Mouse (Mus musculus): ENCODE measurements around the gene Tex29. TPM values are rescaled to one million over a fixed set of nuclear protein-coding genes. Genes with fewer than 3 reads are reported as not detected.

Tex29 gene
- total and polyA plus RNA-seq, 3 experiments: not detected

- no peak for DNase-seq (ENCODE audit: low read depth, low spot score)
- no peaks in the 10 kb centered on the region for H3K79me2 ChIP-seq (ENCODE audit: control insufficient read depth, insufficient read depth, low read length, poor library complexity)
- no peaks in the 10 kb centered on the region for H3K27me3 ChIP-seq (ENCODE audit: control insufficient read depth in 1 of 2, insufficient read depth in 2 of 2, low read length in 2 of 2)
- H3K27ac ChIP-seq (ENCODE audit: control insufficient read depth, low read depth, low read length): no peak overlapping the region
- no peaks in the 10 kb centered on the region for H3K36me3 ChIP-seq (ENCODE audit: control insufficient read depth in 1 of 2, insufficient read depth in 2 of 2, low read length in 2 of 2)
- H3K9me3 ChIP-seq (replicated peaks; ENCODE audit: insufficient read depth, low read length): no peaks in the 10 kb centered on the region
- no peak overlapping the region for H3K9ac ChIP-seq (ENCODE audit: control insufficient read depth, low read depth, low read length, poor library complexity, severe bottlenecking)
- TF ChIP-seq POLR2A (IDR thresholded peaks at IDR 0.05; ENCODE audit: control insufficient read depth in 1 of 2, insufficient read depth in 1 of 2, low read depth in 1 of 2, low read length in 2 of 2, poor library complexity in 1 of 2): no peak
- no peak for TF ChIP-seq MYB (IDR thresholded peaks at IDR 0.05; ENCODE audit: low read depth, low read length)
- TF ChIP-seq MEF2A (IDR thresholded peaks at IDR 0.05; ENCODE audit: extremely low read depth, insufficient replicate concordance, low read depth, low read length, poor library complexity, severe bottlenecking): no peak
- TF ChIP-seq TAL1 (IDR thresholded peaks at IDR 0.05; ENCODE audit: low read length): no peak
- TF ChIP-seq ZNF384 (IDR thresholded peaks at IDR 0.05; ENCODE audit: low read depth, low read length): no peak
- TF ChIP-seq USF2 (IDR thresholded peaks at IDR 0.05; ENCODE audit: borderline replicate concordance in 1 of 2, insufficient read depth in 1 of 2, low read depth in 1 of 2, low read length in 2 of 2): no peak
- no peak for TF ChIP-seq POLR2AphosphoS2 (IDR thresholded peaks at IDR 0.05; ENCODE audit: low read length)
- TF ChIP-seq MAFK (IDR thresholded peaks at IDR 0.05; ENCODE audit: borderline replicate concordance, low read depth, low read length): no peak
- no peak for TF ChIP-seq ZC3H11A (IDR thresholded peaks at IDR 0.05; ENCODE audit: low read depth, low read length)
- no peak for TF ChIP-seq EP300 (IDR thresholded peaks at IDR 0.05; ENCODE audit: low read depth in 1 of 2, low read length in 2 of 2)
- TF ChIP-seq CTCF (IDR thresholded peaks at IDR 0.05 in 2 of 3, conservative IDR thresholded peaks at IDR 0.05 in 1 of 3; ENCODE audit: control insufficient read depth in 1 of 3, insufficient read depth in 1 of 3, low read depth in 2 of 3, low read length in 3 of 3, poor library complexity in 1 of 3, severe bottlenecking in 1 of 3): no peak
- no peaks in the 10 kb centered on the region for H3K4me1 ChIP-seq (ENCODE audit: control insufficient read depth in 1 of 2, insufficient read depth in 2 of 2, low read length in 2 of 2)
- H3K4me3 ChIP-seq (ENCODE audit: control insufficient read depth in 1 of 2, insufficient read depth in 1 of 2, low read depth in 2 of 2, low read length in 2 of 2): no peak overlapping the region
Observed at GRCm38 (mm10) chr8:11896022-11896662, 55.9 kb downstream of the Tex29 start.

- H3K4me3 ChIP-seq (ENCODE audit: control insufficient read depth in 1 of 2, insufficient read depth in 1 of 2, low read depth in 2 of 2, low read length in 2 of 2): no peak overlapping the region
- no peaks in the 10 kb centered on the region for H3K4me1 ChIP-seq (ENCODE audit: control insufficient read depth in 1 of 2, insufficient read depth in 2 of 2, low read length in 2 of 2)
- no peaks in the 10 kb centered on the region for H3K79me2 ChIP-seq (ENCODE audit: control insufficient read depth, insufficient read depth, low read length, poor library complexity)
- DNase-seq (ENCODE audit: low read depth, low spot score): no peak
- H3K36me3 ChIP-seq (ENCODE audit: control insufficient read depth in 1 of 2, insufficient read depth in 2 of 2, low read length in 2 of 2): no peaks in the 10 kb centered on the region
- H3K9ac ChIP-seq (ENCODE audit: control insufficient read depth, low read depth, low read length, poor library complexity, severe bottlenecking): no peak overlapping the region
- H3K27me3 ChIP-seq (ENCODE audit: control insufficient read depth in 1 of 2, insufficient read depth in 2 of 2, low read length in 2 of 2): no peaks in the 10 kb centered on the region
- no peak overlapping the region for H3K27ac ChIP-seq (ENCODE audit: control insufficient read depth, low read depth, low read length)
- TF ChIP-seq KAT2A (conservative IDR thresholded peaks at IDR 0.05; ENCODE audit: low read depth, low read length) (no peak), TBP (IDR thresholded peaks at IDR 0.05; ENCODE audit: low read depth, low read length) (no peak), ZNF384 (IDR thresholded peaks at IDR 0.05; ENCODE audit: low read depth, low read length) (no peak), POLR2A (IDR thresholded peaks at IDR 0.05; ENCODE audit: control insufficient read depth in 1 of 2, insufficient read depth in 1 of 2, low read depth in 1 of 2, low read length in 2 of 2, poor library complexity in 1 of 2) (no peak), MYC (IDR thresholded peaks at IDR 0.05; ENCODE audit: low read depth, low read length) (no peak), MXI1 (IDR thresholded peaks at IDR 0.05; ENCODE audit: low read depth, low read length) (no peak), MAFK (IDR thresholded peaks at IDR 0.05; ENCODE audit: borderline replicate concordance, low read depth, low read length) (no peak), EP300 (IDR thresholded peaks at IDR 0.05; ENCODE audit: low read depth in 1 of 2, low read length in 2 of 2) (no peak), ZMIZ1 (IDR thresholded peaks at IDR 0.05; ENCODE audit: low read depth, low read length) (no peak), POLR2AphosphoS2 (IDR thresholded peaks at IDR 0.05; ENCODE audit: low read length) (no peak), RCOR1 (IDR thresholded peaks at IDR 0.05; ENCODE audit: low read depth, low read length) (no peak)
- H3K9me3 ChIP-seq (replicated peaks; ENCODE audit: insufficient read depth, low read length): no peaks in the 10 kb centered on the region
Observed at GRCm38 (mm10) chr8:11896677-11897076, 56.4 kb downstream of the Tex29 start.

All from MEL (cell line).